Mouse (Mus musculus) cortical plate, adult 2 months (tissue): ENCODE data around the gene Mlxip.

Experiments used
- CTCF ChIP-seq: fragments of 200-500 bp; IDR thresholded peaks from 2 replicates; pipeline ENCODE4 v1.5.1; 2011; ENCODE audit warnings: mild to moderate bottlenecking, control low read depth, low read length; ENCODE audit not compliant: insufficient read depth; ENCODE audit errors: extremely low read depth
- POLR2A ChIP-seq: fragments of 200-500 bp; IDR thresholded peaks from 2 replicates; pipeline ENCODE4 v1.6.1; 2011; ENCODE audit warnings: mild to moderate bottlenecking, low read length, control low read depth; ENCODE audit not compliant: insufficient read depth; ENCODE audit errors: extremely low read depth

GRCm38 (mm10) chr5:123408176-123408575 lies 13.6 kb downstream of the Mlxip start:
- no peak for TF ChIP-seq CTCF
- TF ChIP-seq POLR2A = no peak
